Mouse (Mus musculus) spleen, adult 18-20 months (tissue): ENCODE data around the gene Prr15l.

ENCODE experiments used
- DNase-seq, 2 experiments: peaks; one replicate each; pipeline ENCODE4 v3.0.0; 2022; ENCODE audit warnings: mixed read lengths in 2 of 2

The Prr15l gene

GRCm38 (mm10) chr11:96978401-96979246 is 50.7 kb downstream of the Prr15l start:
- DNase-seq = no peak

GRCm38 (mm10) chr11:96979329-96979728 is 51.4 kb downstream of the Prr15l start:
- DNase-seq = no peak

DNA sequence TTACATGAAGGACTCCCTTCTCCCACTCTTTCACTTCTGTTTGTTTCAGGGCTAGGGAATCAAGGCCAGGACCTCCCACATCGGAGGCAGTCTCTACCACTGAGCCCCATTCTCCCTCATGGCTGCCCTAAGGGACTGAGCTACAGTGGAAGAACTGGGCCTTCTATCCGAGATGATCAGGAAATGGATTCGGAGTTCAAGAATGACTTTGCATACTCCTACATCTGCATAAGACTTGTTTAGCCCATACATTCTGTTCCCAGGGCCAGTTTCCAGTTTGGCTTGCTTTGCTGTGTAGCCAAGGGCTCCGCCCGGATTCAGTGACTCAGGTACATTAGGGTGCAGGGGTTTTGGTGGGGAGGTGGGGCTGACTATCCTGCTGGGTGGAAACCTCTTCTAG is 52.1 kb downstream of the Prr15l start:
- DNase-seq = no peak

- no peak for DNase-seq
Measured at GRCm38 (mm10) chr11:96981461-96981860, 53.6 kb downstream of the Prr15l start.

DNA sequence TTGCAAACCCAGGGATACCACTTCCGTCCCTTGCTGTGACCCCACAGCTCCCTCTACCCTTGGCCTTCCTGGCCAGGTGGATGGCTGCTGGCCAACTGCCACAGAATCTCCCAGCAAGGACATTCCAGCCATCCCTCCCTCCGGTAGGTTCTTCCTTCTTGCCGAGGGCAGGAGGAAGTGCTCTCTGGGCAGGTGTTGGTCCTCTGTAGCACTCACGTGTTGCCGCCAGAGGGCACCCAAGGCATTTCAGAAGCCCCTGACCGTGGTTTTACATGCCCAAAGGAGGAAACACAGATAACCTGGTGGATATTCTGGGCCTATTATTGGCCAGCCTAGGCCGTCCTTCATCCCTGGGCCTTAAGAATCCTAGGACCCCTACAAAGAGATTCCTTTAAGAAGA is 54.5 kb downstream of the Prr15l start:
- DNase-seq = peak; percentile 72 to 83

- DNase-seq = no peak
Measured at GRCm38 (mm10) chr11:96982859-96983258, 55.0 kb downstream of the Prr15l start, which contains the start of gene Sp2. Sp2 (minus strand) TSS chr11:96982959.

GRCm38 (mm10) chr11:96984903-96985302 is 57.0 kb downstream of the Prr15l start:
- DNase-seq = no peak

- DNase-seq = no peak
Measured at GRCm38 (mm10) chr11:96986463-96986862, 58.6 kb downstream of the Prr15l start.
